Mouse (Mus musculus) duodenum, adult 2 months (tissue): ENCODE results near the gene Thoc6. TPM values are rescaled to one million over a fixed set of nuclear protein-coding genes. Genes with fewer than 3 reads are reported as not detected.

Source experiments
- polyA plus RNA-seq: library from polyadenylated mRNA; depleted of rRNA; stranded (reverse); fragments of >200 nt; gene quantifications from 2 replicates; pipeline ENCODE4 v1.2.3, GENCODE M21; 2012; ENCODE audit warnings: low replicate concordance; rRNA removed

The Thoc6 gene
- polyA plus RNA-seq = 22.7 and 23.3 TPM in 2 replicates

DNA sequence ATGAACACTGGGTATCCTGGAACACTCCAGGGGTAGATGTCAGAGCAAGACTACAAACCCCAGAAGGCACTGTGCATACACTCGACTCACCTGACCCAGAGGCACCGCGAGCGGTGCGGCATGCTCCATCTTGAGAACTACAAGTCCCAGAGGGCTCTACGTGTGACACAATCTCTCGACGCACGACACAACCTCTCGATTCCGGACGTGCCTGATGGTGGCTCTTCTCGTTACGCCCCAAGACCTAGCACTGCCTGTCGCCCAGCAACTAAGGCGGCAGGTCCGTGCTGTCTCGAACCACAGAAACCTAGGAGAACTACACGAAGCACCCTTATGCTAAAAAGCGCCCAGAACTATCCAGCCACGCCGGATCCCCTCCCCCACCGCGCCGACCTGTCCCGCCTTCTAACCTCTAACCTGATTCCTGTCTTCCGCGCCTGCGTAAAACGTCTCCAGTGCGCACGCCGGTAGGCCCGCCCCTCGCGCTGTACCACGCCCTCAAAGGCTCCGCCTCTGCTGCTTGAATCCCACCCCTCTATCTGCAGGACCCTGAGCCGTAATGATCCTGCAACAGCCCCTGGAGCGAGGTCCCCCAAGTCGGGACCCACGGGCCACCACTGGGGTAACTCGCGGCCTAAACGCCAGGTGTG is at the start of gene Thoc6, which contains the start of gene Hcfc1r1:
TSS of gene Thoc6 (minus strand) at position 459 of the 650 bp plus-strand sequence.
TSS of gene Hcfc1r1 (plus strand) at position 173 of the 650 bp plus-strand sequence.

DNA sequence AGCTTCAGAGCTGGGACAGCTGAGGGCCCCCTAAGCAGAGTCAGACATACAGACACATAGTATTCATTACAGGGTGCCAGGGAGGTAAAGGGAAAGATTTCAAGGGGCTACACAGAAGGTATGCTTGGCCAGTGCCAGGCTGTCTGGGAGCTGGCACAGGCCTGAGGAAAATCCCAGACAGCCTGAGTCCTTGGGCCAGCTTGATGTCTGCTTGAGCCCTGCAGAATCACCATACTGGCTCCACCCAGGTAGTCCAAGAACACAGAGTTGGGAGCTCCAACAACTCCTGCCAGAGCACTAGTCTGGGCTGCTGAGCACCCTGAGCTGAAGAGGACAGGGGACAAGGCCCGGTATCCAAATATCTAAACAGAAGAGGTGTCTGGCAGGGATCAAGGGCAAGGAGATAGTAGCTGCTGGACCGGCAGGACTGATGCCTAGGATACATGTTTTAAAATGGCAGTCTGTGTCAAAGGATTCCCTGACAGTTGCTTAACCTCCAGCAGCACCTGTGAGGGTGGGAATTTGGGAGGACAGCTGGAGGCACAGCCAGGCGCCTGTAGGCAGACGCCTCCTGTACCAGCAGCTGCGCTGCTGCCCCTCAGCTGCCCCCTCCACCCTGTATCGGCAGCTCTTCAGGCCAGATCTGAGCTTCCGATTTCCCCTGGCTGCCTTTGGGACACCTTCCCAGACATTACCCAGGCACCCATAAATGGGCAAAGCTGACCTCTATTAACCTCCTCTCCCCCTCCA is 48.9 kb upstream of the Thoc6 start, which contains the start of gene 1520401A03Rik:
TSS of gene 1520401A03Rik (minus strand) at position 408 of the 750 bp plus-strand sequence.

GRCm38 (mm10) chr17:23683856-23684672 is 10.4 kb upstream of the Thoc6 start, which contains the start of gene Cldn9:
TSS of gene Cldn9 (minus strand) at chr17:23684026.

DNA sequence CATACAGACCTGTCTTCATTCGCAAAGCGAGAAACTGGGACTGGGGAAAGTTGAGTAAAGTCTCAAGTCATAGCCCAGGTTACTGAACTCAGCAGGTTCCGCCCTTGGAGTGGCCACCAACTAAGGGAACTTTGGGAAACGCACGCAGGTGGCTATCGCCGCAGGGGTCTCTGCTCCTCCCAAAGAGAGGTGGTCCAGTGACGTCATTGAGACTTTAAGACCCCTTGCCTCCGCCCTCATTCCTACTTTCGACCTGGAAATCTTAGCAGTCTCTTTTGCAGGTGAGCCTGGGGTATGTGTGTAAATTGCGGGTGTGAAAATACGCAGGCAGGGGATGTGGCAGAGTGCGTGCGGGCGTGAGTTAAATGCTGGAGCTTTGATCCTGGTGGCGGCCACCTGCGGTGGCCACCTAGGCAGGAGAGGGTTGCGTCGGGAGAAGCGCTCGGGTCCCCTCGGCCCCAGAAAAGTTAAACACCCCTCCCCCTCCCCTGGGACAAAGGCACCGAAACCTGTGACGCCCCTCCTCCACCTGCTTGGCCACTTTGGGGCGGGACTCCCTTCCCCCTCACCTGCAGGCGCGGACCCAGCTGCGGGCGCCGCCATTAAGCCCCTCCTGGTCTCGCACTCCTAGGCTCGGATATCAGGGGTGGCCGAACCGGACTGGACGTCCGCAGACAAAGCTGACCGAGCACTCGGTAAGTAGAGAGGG is 5.6 kb upstream of the Thoc6 start, which contains the start of gene Cldn6:
TSS of gene Cldn6 (plus strand) at position 123 of the 709 bp plus-strand sequence.

DNA sequence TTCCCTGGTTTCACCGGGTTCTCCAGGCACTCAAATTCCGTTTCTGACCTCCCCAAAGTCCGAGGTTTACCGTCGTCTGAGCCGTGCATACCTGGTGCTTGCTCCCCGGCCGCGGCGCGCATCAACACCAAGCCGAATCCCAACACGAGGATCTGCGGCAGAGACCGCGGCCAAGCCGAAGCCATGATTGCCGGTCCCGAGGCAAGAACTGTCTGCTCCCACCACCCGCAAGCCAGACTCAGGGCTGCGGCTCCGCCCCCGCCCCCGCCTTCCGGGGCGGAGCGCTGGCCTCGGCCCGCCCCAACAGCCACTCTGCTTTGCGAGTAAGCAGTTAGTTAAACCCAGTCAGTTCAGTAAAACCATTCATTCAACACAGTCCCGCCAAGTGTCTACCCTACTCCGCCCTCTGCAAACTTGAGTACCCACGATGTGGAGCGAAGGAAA is 3.6 kb upstream of the Thoc6 start, which contains the start of gene Tnfrsf12a:
TSS of gene Tnfrsf12a (minus strand) at position 233 of the 444 bp plus-strand sequence.

GRCm38 (mm10) chr17:23660117-23660875 is 13.4 kb downstream of the Thoc6 start, which contains the start of gene Bicdl2:
TSS of gene Bicdl2 (plus strand) at chr17:23660506.

GRCm38 (mm10) chr17:23644613-23645495 is 28.8 kb downstream of the Thoc6 start, which contains the start of gene Mmp25:
TSS of gene Mmp25 (minus strand) at chr17:23645277.

Other genes starting within 250 kb of the Thoc6 start
- not detected in 2 replicates for gene Vmn2r117, start 194.2 kb downstream of the Thoc6 start, polyA plus RNA-seq
- gene Zfp213, start 109.6 kb downstream of the Thoc6 start, polyA plus RNA-seq = 12.0 and 13.1 TPM in 2 replicates
- 6.5 and 13.2 TPM in 2 replicates for gene Zfp13, start 74.4 kb downstream of the Thoc6 start, polyA plus RNA-seq
- gene Zscan10, start 73.0 kb downstream of the Thoc6 start, polyA plus RNA-seq = not detected in 2 replicates
- gene Mmp25, start 28.6 kb downstream of the Thoc6 start, polyA plus RNA-seq = 0.81 and 1.5 TPM in 2 replicates
- 5.3 and 6.5 TPM in 2 replicates for gene Bicdl2, start 13.4 kb downstream of the Thoc6 start, polyA plus RNA-seq
- gene Hcfc1r1, start 286 bp downstream of the Thoc6 start, polyA plus RNA-seq = 423 and 457 TPM in 2 replicates
- 16.8 and 17.2 TPM in 2 replicates for gene Tnfrsf12a, start 3.6 kb upstream of the Thoc6 start, polyA plus RNA-seq
- gene Cldn6, start 5.4 kb upstream of the Thoc6 start, polyA plus RNA-seq = 0.44 and 1.2 TPM in 2 replicates
- gene Cldn9, start 10.1 kb upstream of the Thoc6 start, polyA plus RNA-seq = 0.14 and 0.55 TPM in 2 replicates
- gene 1520401A03Rik, start 48.9 kb upstream of the Thoc6 start, polyA plus RNA-seq = 0.05 and 0.09 TPM in 2 replicates
- 58.5 and 61.5 TPM in 2 replicates for gene Pkmyt1, start 52.5 kb upstream of the Thoc6 start, polyA plus RNA-seq
- 144 and 151 TPM in 2 replicates for gene Paqr4, start 67.0 kb upstream of the Thoc6 start, polyA plus RNA-seq
- gene Kremen2, start 72.0 kb upstream of the Thoc6 start, polyA plus RNA-seq = 5.0 and 7.8 TPM in 2 replicates
- 15.9 and 34.2 TPM in 2 replicates for gene Flywch1, start 97.7 kb upstream of the Thoc6 start, polyA plus RNA-seq
- gene Flywch2, start 112.2 kb upstream of the Thoc6 start, polyA plus RNA-seq = 3.8 and 6.0 TPM in 2 replicates
- 340 and 451 TPM in 2 replicates for gene Srrm2, start 116.7 kb upstream of the Thoc6 start, polyA plus RNA-seq
- 480 and 804 TPM in 2 replicates for gene Elob, start 155.3 kb upstream of the Thoc6 start, polyA plus RNA-seq
- 0.11 and 1.1 TPM in 2 replicates for gene Prss33, start 162.2 kb upstream of the Thoc6 start, polyA plus RNA-seq
- gene Prss32, start 170.0 kb upstream of the Thoc6 start, polyA plus RNA-seq = 308 and 338 TPM in 2 replicates
- 2.4 and 2.8 TPM in 2 replicates for gene Prss41, start 170.3 kb upstream of the Thoc6 start, polyA plus RNA-seq
- not detected in 2 replicates for gene Prss21, start 194.2 kb upstream of the Thoc6 start, polyA plus RNA-seq
- not detected in 2 replicates for gene Dcpp1, start 207.0 kb upstream of the Thoc6 start, polyA plus RNA-seq
- gene Dcpp2, start 207.0 kb upstream of the Thoc6 start, polyA plus RNA-seq = not detected in 2 replicates
- not detected in 2 replicates for gene Dcpp3, start 243.6 kb upstream of the Thoc6 start, polyA plus RNA-seq